Mouse (Mus musculus): ENCODE data around the gene Itga11. TPM values are rescaled to one million over a fixed set of nuclear protein-coding genes. Genes with fewer than 3 reads are reported as not detected.
"Not testable (repeated sequence)": the region's sequence is repeated elsewhere in the genome, so short reads cannot be mapped to it uniquely, and the experiment has no call there.

The Itga11 gene
- polyA plus RNA-seq, 1 experiment from 2014 or later = 0.19 TPM

- WGBS = 66% methylated on average over 3 of the region's 3 CpGs
- Histone ChIP-seq H3K4me3 (ENCODE audit: low read depth, low read length) (no peak overlapping the region), H3K27me3 (replicated peaks; ENCODE audit: control insufficient read depth, insufficient read depth, low read length) (no peaks in the 10 kb centered on the region), H3K4me2 (no peak overlapping the region), H3K9me3 (ENCODE audit: control insufficient read depth, low read length) (no peaks in the 10 kb centered on the region), H3K9ac (ENCODE audit: low read depth, low read length) (no peak overlapping the region), H3K27ac (ENCODE audit: low read depth, low read length) (no peak overlapping the region), H3K4me1 (replicated peaks; ENCODE audit: control insufficient read depth, insufficient read depth, low read length) (peaks cover 11% of the 10 kb centered on the region), H3K36me3 (ENCODE audit: control insufficient read depth, insufficient read depth, low read length) (no peaks in the 10 kb centered on the region)
- ATAC-seq (replicated peaks; ENCODE audit: low FRiP score) = no peak
- DNase-seq (ENCODE audit: low spot score) = no peak
Measured at GRCm38 (mm10) chr9:62781965-62782364, 104.3 kb downstream of the Itga11 start.

GRCm38 (mm10) chr9:62782976-62783781, 105.6 kb downstream of the Itga11 start:
- Histone ChIP-seq H3K36me3 (ENCODE audit: control insufficient read depth, insufficient read depth, low read length) (no peaks in the 10 kb centered on the region), H3K9me3 (ENCODE audit: control insufficient read depth, low read length) (no peaks in the 10 kb centered on the region), H3K27ac (ENCODE audit: low read depth, low read length) (no peak overlapping the region), H3K4me3 (ENCODE audit: low read depth, low read length) (no peak overlapping the region), H3K4me2 (no peak overlapping the region), H3K4me1 (replicated peaks; ENCODE audit: control insufficient read depth, insufficient read depth, low read length) (peaks cover 11% of the 10 kb centered on the region), H3K9ac (ENCODE audit: low read depth, low read length) (no peak overlapping the region), H3K27me3 (replicated peaks; ENCODE audit: control insufficient read depth, insufficient read depth, low read length) (no peaks in the 10 kb centered on the region)
- WGBS = 46% methylated on average over 16 of the region's 16 CpGs
- ATAC-seq (replicated peaks; ENCODE audit: low FRiP score) (peak; percentile 70), DNase-seq (ENCODE audit: low spot score) (no peak)

GRCm38 (mm10) chr9:62784233-62784632, 106.6 kb downstream of the Itga11 start:
- peaks cover 11% of the 10 kb centered on the region for H3K4me1 ChIP-seq (replicated peaks; ENCODE audit: control insufficient read depth, insufficient read depth, low read length)
- no peak overlapping the region for H3K9ac ChIP-seq (ENCODE audit: low read depth, low read length)
- ATAC-seq (replicated peaks; ENCODE audit: low FRiP score) (no peak), DNase-seq (ENCODE audit: low spot score) (no peak)
- WGBS = 84% methylated on average over 2 of the region's 2 CpGs
- no peaks in the 10 kb centered on the region for H3K36me3 ChIP-seq (ENCODE audit: control insufficient read depth, insufficient read depth, low read length)
- H3K27me3 ChIP-seq (replicated peaks; ENCODE audit: control insufficient read depth, insufficient read depth, low read length) = no peaks in the 10 kb centered on the region
- H3K4me2 ChIP-seq = no peak overlapping the region
- H3K27ac ChIP-seq (ENCODE audit: low read depth, low read length) = no peak overlapping the region
- H3K4me3 ChIP-seq (ENCODE audit: low read depth, low read length) = no peak overlapping the region
- no peaks in the 10 kb centered on the region for H3K9me3 ChIP-seq (ENCODE audit: control insufficient read depth, low read length)

GRCm38 (mm10) chr9:62786721-62787120, 109.1 kb downstream of the Itga11 start:
- Histone ChIP-seq H3K36me3 (ENCODE audit: control insufficient read depth, insufficient read depth, low read length) (no peaks in the 10 kb centered on the region), H3K9ac (ENCODE audit: low read depth, low read length) (no peak overlapping the region), H3K27me3 (replicated peaks; ENCODE audit: control insufficient read depth, insufficient read depth, low read length) (no peaks in the 10 kb centered on the region), H3K4me2 (no peak overlapping the region), H3K4me3 (ENCODE audit: low read depth, low read length) (no peak overlapping the region), H3K9me3 (ENCODE audit: control insufficient read depth, low read length) (no peaks in the 10 kb centered on the region), H3K4me1 (replicated peaks; ENCODE audit: control insufficient read depth, insufficient read depth, low read length) (peaks cover 11% of the 10 kb centered on the region), H3K27ac (ENCODE audit: low read depth, low read length) (no peak overlapping the region)
- WGBS = 70% methylated on average over 5 of the region's 5 CpGs
- DNase-seq (ENCODE audit: low spot score) = no peak
- no peak for ATAC-seq (replicated peaks; ENCODE audit: low FRiP score)

- Histone ChIP-seq H3K4me3 (ENCODE audit: low read depth, low read length) (no peak overlapping the region), H3K27me3 (replicated peaks; ENCODE audit: control insufficient read depth, insufficient read depth, low read length) (no peaks in the 10 kb centered on the region), H3K4me1 (replicated peaks; ENCODE audit: control insufficient read depth, insufficient read depth, low read length) (no peaks in the 10 kb centered on the region), H3K9ac (ENCODE audit: low read depth, low read length) (no peak overlapping the region), H3K4me2 (no peak overlapping the region), H3K27ac (ENCODE audit: low read depth, low read length) (no peak overlapping the region), H3K9me3 (ENCODE audit: control insufficient read depth, low read length) (no peaks in the 10 kb centered on the region), H3K36me3 (ENCODE audit: control insufficient read depth, insufficient read depth, low read length) (peaks cover 5% of the 10 kb centered on the region)
- whole genome bisulfite sequencing = 89% methylated on average over 12 of the region's 12 CpGs
- DNase-seq (ENCODE audit: low spot score) (no peak), ATAC-seq (replicated peaks; ENCODE audit: low FRiP score) (no peak)
Measured at GRCm38 (mm10) chr9:62789856-62790255, 112.2 kb downstream of the Itga11 start.

- H3K27me3 ChIP-seq (replicated peaks; ENCODE audit: control insufficient read depth, insufficient read depth, low read length); H3K4me1 ChIP-seq (replicated peaks; ENCODE audit: control insufficient read depth, insufficient read depth, low read length); DNase-seq (ENCODE audit: low spot score); H3K9ac ChIP-seq (ENCODE audit: low read depth, low read length); ATAC-seq (replicated peaks; ENCODE audit: low FRiP score); H3K27ac ChIP-seq (ENCODE audit: low read depth, low read length); H3K4me2 ChIP-seq; H3K4me3 ChIP-seq (ENCODE audit: low read depth, low read length); H3K9me3 ChIP-seq (ENCODE audit: control insufficient read depth, low read length): not testable (repeated sequence)
- peaks cover 26% of the 10 kb centered on the region for H3K36me3 ChIP-seq (ENCODE audit: control insufficient read depth, insufficient read depth, low read length)
- WGBS = 83% methylated on average over 2 of the region's 2 CpGs
Measured at GRCm38 (mm10) chr9:62799218-62799617, 121.6 kb downstream of the Itga11 start.

- Histone ChIP-seq H3K9ac (ENCODE audit: low read depth, low read length) (peak overlapping the region; percentile 98), H3K9me3 (ENCODE audit: control insufficient read depth, low read length) (no peaks in the 10 kb centered on the region), H3K4me2 (peak overlapping the region; percentile 98), H3K4me1 (replicated peaks; ENCODE audit: control insufficient read depth, insufficient read depth, low read length) (peaks cover 22% of the 10 kb centered on the region), H3K36me3 (ENCODE audit: control insufficient read depth, insufficient read depth, low read length) (0 out of 2 replicates have a peak, but pooled peaks cover 2% of the 10 kb centered on the region), H3K27me3 (replicated peaks; ENCODE audit: control insufficient read depth, insufficient read depth, low read length) (no peaks in the 10 kb centered on the region), H3K27ac (ENCODE audit: low read depth, low read length) (peak overlapping the region; percentile 93), H3K4me3 (ENCODE audit: low read depth, low read length) (peak overlapping the region; percentile 100)
- DNase-seq (ENCODE audit: low spot score) = no peak
- WGBS = 14% methylated on average over 8 of the region's 8 CpGs
- ATAC-seq (replicated peaks; ENCODE audit: low FRiP score) = no peak
Measured at GRCm38 (mm10) chr9:62810095-62810494, 132.5 kb downstream of the Itga11 start.

- Histone ChIP-seq H3K27me3 (replicated peaks; ENCODE audit: control insufficient read depth, insufficient read depth, low read length) (no peaks in the 10 kb centered on the region), H3K9ac (ENCODE audit: low read depth, low read length) (peak overlapping the region; percentile 98), H3K4me1 (replicated peaks; ENCODE audit: control insufficient read depth, insufficient read depth, low read length) (peaks cover 22% of the 10 kb centered on the region), H3K4me3 (ENCODE audit: low read depth, low read length) (peak overlapping the region; percentile 100), H3K9me3 (ENCODE audit: control insufficient read depth, low read length) (no peaks in the 10 kb centered on the region), H3K4me2 (peak overlapping the region; percentile 98), H3K27ac (ENCODE audit: low read depth, low read length) (peak overlapping the region; percentile 93), H3K36me3 (ENCODE audit: control insufficient read depth, insufficient read depth, low read length) (0 out of 2 replicates have a peak, but pooled peaks cover 2% of the 10 kb centered on the region)
- WGBS = under 1% methylated on average over 58 of the region's 58 CpGs
- DNase-seq (ENCODE audit: low spot score) = peak; percentile 65
- ATAC-seq (replicated peaks; ENCODE audit: low FRiP score) = peak; percentile 72
Measured at GRCm38 (mm10) chr9:62810543-62811515, 133.2 kb downstream of the Itga11 start.
